Mouse (Mus musculus): ENCODE results near the gene Gm20458.

Gm20458 gene

DNA sequence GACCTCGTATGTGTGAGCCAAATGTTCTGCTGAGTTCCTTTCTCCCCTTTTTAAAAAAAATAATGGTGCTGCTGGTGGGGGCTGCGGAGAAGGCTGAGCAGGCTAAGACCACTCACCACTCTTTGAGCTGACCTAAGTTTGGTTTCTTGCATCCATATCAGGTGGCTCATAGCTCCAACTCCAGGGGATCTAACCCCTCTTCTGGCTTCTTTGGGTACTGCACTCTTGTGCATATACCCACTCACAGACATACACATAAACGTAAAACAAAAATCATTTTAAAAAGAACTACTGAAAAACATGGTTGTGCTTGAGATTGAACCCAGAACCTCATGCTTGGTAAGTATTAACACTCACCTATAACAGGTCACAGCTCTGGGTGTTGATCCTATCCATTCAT, 44.2 kb downstream of the Gm20458 start:
- DNase-seq, result no peak

DNA sequence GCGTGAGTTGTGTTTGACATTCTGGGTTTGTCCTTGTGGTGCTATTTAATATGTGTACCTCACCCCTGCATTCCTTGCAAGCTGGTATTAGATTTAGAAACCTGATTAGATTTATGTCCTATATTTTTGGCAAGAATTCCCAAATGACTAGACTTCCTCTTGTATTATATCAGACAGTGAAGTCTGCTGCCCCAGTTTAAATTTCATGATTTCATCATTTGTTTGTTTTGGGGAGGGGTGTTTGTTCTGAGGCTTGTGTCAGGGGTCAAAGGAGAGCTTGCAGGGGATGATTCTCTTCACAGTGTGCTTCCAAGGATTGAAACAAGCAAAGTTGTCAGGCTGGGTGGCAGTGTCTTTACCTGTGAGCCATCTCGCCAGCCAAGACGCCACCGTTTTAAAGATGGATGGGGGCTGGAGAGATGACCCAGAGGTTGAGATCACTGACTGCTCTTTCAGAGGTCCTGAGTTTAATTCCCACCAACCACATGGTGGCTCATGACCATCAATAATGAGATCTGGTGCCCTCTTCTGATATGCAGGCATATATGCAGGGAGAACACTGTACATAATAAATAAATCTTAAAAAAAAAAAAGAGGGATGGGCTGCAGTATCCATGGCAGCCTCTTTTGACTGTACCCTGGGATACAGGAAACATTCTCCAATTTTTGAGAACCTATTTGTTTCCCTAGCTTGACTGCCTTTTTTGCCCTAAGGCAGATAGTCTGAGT, 45.0 kb downstream of the Gm20458 start:
- no peak for DNase-seq

DNA sequence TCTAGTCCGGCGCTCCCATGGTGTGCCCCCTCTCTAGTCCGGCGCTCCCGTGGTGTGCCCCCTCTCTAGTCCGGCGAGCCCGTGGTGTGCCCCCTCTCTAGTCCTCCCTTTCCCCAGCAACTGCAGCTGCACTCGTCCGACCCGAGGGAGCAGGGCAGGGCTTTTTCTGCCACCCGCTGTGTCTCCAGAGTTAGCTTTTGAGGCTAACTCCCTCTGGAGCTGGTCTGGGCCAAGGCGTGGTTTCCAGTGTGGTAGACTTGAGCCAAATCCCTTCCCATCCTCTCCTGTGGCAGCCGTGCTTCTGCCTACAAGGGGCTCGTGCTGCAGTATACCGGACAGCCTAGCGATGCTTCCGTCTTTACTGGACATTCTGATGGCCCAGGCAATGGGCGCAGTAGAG, 47.0 kb downstream of the Gm20458 start:
- DNase-seq, result no peak

DNA sequence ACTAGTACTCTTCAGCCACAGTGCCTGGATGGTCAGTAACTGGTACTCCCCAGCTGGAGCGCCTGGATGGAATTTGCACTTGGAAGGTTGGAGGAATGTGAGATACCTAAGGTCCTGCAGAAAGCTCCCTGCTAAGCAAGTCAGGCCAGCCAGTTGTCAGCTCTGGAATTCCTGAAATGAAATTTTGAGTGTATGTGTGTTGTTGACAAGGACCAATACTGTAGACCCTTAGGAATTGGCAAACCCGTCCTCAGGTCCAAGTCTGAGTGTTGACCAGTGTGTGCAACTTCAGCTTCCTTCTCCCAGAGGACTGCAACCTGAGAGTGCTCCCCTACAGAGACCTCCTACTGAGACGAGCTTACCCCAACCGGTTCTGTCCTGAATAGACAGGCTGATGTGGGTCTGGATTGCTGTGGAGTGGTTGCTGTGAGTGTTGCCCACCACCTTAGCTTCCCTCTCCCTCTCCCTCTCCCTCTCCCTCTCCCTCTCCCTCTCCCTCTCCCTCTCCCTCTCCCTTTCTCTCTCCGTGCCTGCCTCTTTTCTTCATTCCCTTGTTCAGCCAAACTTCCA, 49.9 kb downstream of the Gm20458 start:
- DNase-seq, result no peak

DNA sequence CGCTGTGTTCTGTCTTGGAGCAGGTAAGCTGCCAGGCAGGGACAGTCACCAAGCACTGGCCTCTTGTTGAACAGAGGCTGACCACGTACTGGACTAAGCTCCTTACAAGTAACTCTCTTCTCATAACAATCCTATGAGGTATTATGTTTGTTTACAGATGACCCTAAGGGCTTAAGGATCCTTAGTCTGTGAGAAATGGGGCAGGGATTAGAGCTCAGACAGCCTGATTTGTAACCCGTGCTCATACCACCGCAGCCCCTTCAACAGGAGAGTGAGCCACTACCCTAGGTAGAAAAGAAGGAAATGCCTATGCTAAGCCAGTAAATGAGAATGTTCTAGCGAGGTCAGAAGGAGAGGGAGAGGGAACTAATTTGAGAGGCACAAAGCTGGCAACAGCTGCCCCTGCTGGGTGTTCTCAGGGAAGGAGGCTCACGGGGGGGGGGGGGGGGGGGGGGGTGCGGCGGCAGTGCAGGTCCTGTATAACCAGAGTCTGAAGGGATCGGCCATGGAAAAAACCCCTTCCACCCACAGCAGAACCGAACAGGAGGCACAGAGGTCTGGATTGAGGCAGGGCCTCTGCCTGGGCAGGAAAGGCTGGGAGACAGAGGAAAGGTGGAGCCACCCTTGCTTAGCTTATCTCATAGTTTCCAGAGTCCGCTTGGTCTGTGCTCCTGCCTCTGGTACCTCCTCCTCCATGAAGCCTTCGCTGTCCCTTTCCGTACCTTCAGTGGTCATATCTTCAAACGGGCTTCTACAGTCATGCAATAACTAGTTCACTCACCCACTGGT, 51.5 kb downstream of the Gm20458 start:
- DNase-seq, result no peak

DNA sequence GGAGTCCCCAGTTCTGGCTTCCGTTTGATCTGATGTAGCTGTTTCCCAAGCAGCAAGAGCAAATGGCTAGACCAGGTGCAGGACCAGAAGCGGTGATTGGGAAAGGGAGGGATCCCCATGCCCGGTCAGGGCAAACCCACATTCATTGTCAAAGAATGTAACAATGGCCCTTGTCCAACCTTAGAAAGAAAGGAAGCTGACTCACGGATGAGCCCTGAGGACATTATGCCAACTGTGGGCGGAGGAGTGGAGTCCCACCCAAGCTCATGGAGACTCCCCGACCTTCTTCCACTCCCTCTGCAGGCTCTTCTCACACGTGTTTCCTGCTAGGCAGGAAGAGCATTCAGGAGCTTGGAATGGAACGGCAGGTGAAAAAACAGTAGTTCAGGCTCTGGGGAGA, 52.6 kb downstream of the Gm20458 start:
- DNase-seq, result no peak

DNA sequence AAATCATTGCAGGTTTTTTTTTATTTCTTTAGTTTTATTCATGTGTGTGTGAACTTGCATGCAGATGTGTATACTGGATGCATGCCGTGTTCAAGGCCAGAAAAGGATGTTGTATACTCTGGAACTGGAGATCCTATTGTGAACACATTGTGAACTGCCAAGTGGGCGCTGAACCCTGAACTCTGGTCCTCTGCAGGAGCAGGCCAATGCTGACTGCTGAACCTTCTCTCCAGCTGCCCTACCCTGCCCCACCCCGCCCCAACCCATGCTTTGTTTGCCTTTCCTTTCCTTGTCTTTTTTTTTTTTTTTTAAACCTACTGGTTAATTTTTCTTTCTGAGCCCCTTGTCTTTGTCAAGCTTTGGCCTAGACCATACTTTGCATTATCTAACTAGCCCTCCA, 54.1 kb downstream of the Gm20458 start:
- no peak for DNase-seq

DNA sequence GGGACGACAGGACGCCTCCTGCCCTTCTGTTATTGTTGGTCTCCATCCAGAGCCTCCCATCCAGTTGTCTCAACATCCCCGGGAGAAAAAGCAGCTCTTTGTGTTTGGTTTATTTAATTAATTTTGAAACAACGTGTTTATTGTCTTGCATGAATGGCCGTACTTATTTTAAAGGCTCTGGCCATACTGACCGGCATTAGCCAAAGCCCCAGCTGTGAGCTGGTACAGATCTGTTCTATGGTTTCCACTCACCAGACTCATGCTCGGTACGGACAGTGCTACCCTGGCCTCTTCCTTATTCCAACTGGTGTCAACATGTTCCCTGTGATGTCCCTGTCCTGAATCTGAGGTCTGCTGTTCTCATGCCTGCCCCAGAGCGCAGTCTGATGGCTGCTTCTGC, 55.1 kb downstream of the Gm20458 start:
- no peak for DNase-seq

DNA sequence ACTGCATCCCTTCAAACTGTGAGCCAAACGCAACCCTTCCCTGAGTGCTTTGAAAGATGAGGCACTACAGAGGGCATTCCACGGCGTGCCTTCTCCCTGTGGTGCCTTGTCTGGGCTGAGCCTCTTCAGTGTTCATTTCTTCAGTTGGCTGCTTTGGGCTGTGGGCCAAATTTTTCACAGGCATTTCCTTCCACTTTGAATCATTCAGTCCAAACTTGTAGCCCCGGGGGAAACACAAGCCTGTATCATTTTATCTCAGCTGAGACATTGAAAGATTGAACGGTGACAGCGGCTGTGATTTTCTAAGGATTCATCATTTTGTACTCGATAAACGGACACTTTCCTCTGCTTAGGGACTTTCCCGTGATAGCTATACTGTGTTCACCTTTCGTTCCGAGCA, 55.8 kb downstream of the Gm20458 start:
- no peak for DNase-seq

DNA sequence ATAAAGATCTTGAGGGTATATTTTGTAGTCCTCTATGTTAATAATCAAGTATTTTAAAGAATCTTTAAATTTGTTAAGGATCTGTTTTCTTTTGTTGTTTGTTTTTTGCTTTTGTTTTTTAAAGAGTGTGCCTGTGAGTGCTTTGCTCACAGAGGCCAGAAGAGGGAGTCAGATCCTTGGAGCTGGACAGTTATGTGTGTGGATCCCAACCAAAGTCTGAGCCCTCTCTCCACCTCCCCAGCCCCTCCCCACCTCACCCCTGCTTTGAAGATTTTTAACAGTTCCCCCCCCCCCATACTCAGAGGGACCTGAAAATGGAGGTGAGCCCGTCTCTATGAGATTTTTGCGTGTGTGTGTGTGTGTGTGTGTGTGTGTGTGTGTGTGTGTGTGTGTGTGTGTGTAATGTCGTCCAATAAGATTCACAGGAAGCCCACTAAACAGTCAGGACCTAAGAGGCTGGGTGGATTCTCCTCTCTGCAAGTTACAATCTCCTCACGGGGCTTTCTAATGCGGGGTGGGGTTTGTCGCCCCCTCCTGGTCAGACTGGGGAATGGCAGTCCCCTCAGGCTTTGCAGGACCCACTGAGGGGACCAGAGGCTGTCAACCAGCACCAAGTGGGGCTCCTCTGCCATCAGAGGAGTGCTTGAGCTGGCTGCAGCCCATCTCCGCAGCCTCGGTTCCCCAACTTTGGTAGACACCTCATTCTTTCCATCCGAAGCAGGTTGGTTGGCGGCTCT, 56.9 kb downstream of the Gm20458 start:
- DNase-seq, result no peak

DNA sequence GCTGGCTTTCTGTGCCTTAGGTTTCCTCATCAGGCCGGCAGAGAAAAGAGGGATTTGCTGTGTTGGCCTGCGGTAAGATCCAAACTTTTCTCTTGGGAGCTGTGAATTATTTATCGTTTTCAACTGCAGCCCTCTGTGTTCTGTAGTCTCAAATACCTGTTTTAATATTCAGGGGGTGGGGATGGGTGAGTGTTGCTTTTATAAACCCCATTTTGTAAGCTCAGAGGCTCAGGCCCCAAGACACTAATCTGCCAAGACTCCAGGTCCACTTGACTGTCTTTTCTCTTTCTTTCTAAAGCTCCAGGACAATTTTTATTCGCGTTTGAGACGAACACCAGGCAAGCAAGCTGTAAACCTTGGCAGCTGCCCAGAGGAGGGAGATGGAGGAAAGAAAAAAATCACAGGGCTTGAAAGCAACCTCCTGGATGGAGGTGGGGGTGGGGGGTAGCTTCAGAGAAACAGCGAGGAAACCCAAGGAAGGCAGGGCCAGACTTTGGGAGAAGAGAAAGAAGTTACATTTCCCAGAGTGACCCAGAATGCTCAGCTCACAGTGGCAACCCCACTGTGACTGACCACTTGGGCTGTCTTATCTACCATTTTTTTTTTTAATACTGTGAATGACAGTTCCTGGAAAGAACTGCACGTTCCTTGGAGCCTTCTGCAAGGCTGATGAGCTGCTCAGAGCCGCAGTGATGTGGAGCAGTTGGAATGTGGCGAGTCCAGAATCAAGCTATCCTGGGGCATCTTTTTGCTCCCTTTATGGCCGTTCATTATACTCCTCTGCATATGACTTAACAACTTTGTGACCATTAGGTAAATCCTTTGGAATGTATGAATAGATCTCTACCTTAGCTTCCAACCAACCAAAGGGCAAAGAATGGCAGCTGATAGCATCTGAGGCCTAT, 57.8 kb downstream of the Gm20458 start:
- peak; percentile 43 for DNase-seq

DNA sequence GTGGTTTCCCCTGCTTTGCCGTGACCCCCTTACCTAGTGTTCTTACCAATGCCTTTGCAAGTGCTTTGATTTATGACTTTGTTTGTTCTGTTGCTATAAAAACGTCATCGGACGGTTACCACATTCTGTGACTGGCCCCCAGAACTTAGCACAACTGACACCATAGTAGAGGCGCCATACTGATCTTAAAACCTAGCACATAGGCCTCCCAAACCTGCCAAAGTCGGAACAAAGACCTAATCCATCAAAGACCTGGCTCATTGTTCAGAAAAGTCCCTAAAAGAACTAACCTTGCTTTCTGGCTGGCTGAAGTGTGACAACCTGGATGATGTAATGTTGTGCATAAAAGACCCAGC, 58.4 kb downstream of the Gm20458 start:
- no peak for DNase-seq

DNA sequence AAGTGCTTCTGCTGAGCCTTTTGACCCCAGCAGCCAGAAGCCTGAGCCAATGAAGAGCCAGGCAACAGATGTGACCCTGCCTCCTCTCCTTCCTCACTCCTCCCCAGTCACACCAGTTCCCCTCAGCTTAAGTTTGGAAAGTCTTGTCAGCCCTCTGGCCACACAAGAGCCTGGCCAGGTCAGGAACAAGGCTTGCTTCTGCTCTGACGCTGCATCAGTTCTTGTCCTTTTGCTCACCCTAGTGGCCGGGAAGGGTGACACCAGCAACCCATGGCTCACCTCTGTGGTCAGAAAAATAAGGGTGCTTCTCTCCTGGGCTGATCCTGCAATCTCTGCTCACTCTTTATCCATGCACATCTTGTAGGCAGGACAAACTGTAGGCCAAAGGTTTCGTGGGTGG, 60.0 kb downstream of the Gm20458 start:
- DNase-seq, result no peak

DNA sequence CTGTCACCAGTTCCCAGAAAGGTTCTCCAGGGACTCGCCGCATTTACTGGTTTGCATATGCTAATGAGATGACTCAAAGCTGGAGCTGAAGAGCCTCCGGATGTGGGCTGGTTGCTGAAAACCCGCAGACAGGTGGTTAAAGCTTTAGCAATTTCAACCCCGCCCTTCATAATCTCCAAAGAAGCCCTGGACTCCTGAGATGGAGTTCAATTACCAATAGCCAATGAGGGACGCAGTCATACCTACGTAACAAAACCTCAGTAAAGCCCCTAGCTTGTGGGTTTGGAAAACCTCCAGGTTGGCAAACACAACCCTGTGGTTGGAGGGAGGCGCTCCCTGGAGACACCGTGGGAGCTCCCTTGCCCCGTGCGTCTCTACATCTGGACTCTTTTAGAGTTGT, 61.1 kb downstream of the Gm20458 start:
- DNase-seq, result no peak

DNA sequence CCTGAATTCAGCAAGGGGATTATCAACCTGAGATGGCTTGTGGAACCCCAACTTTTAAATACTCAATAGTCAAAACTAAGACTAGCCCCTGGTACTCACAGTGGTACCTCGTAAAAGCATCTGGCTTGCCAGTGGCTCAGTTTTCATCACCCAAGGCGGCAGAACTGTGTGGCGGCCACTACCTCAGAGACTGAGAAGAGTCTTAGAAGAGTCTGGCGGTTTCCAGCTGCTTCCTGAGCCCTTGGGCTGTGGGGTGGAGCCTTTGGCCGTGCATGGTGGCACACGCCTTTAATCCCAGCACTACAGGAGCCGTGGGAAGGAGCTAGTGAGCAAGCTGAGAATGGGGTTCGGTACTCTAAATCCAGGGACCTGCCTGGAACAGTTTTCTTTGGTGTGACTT, 61.5 kb downstream of the Gm20458 start:
- no peak for DNase-seq

DNA sequence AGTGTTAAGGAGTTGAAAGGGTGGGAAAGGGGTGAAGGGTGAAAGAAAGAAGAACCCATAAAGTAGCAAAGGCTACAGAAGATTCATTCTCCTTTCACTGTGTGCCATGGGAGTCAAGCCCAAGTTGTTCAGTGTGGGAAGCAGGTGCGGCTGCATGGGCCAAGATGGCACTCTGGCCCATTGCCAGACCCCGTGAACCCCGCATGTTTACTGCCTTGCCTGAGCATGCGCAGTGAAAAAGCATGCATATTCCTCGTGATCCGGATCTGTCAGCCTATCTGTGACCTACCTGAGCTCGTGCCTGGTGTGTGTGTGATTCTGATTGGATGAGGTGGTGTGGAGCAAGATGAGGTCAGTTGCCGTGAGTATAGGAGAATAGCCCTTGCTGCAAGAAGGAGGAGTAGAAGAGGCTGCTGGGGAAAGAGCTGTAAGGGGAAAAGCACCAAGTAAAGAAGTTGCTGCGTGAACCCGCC, 62.6 kb downstream of the Gm20458 start:
- DNase-seq, result no peak

DNA sequence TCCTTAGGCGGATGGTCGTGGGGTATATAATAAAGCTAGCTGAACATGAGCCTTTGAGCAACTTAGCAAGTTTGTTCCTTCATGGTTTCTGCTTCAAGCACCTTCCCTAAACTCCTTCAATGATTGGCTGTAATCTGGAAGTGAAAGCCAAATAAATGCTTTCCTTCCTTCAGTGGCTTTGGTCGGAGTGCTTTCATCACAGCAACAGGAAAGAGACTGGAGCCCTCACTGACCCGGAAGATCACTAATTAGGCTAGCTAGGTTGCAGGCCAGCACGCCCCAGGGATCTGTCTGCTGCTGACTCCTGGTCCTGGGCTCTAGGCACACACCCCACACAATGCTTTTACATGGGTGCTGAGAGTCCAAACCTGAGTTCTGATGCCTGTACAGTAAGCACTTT, 67.8 kb downstream of the Gm20458 start:
- no peak for DNase-seq

DNA sequence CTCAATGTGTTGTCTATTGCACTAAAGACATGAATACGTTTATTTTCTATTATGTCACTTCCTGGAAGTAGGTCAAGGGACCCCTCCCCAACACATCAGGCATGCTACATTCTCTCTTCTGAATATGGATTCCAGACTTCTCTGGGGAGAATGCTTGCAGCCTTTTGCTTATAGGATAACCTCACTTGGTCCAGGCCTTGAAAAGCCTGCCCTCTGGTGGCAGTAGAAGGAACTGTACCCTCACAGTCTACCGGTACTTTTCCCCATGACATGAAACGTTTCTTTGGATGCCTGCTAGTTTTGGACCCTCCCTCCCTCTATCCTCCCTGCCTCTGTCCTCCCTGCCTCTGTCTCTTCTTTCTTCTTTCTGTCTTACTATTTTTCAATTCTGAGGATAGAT, 70.4 kb downstream of the Gm20458 start:
- peak; percentile 78 for DNase-seq

DNA sequence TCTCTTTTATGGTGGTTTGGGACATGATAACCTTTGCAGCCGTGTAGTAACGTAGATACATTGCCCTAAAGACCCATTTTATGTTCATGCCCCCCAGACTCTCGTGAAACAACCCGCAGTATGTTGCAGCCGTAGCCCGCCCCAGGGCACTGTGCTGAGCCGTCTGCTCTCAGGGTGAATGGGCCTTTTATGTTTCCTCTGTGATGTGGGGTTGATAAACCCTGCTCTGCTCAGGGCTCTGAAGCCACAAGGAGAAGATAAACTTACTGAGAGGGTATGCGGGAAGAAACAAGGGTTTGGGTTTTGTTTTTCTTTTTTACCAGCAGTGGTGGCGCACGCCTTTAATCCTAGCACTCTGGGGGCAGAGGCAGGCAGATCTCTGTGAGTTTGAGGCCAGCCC, 73.5 kb downstream of the Gm20458 start:
- DNase-seq, result no peak

DNA sequence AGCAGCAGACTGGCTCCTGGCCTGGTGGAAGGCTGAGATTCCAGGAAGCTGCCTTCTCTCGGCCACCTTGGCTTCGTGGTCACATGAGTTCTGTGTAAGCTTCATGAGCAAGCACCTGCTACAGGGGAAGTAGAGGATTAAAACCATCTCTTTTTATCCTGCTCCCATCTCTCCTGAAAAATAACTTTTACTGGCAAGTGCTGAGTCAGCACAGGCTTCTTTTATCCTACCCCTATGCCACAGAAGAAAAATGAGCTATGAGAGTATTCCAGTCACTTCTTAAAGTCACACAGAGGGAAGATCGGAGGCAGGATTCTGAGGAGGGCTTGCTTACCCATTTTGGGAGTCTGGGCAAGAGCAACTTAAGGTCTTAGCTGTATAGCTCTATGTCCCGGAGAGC, 76.2 kb downstream of the Gm20458 start:
- DNase-seq, result no peak

Data from right cerebral cortex, postnatal 4 days (tissue).